Mouse (Mus musculus) MEL (cell line): Measurements from ENCODE around the gene Nrxn3. TPM values are rescaled to one million over a fixed set of nuclear protein-coding genes. Genes with fewer than 3 reads are reported as not detected.

ENCODE experiments used
- DNase-seq: peaks from one replicate; pipeline ENCODE4 v3.0.0; 2011; ENCODE audit warnings: low read depth, low spot score
- H3K27ac ChIP-seq: 2 replicates; pipeline ENCODE4 v1.5.1; 2012; ENCODE audit warnings: low read depth, mild to moderate bottlenecking, control low read depth, low read length, moderate library complexity; ENCODE audit not compliant: control insufficient read depth
- H3K27me3 ChIP-seq, 2 experiments: fragments of 150-350 bp in 1 of 2; sonication (generic) in 1 of 2; 2 replicates each; pipeline ENCODE4 v1.6.1; 2012; ENCODE audit warnings: low read length in 2 of 2, mild to moderate bottlenecking in 2 of 2, improper control_type of control experiment in 1 of 2, moderate library complexity in 1 of 2; ENCODE audit not compliant: insufficient read depth in 2 of 2, control insufficient read depth in 1 of 2
- H3K36me3 ChIP-seq, 2 experiments: 2 replicates each; pipeline ENCODE4 v1.6.1; 2012 to 2014; ENCODE audit warnings: low read length in 2 of 2, improper control_type of control experiment in 1 of 2, inconsistent platforms in 1 of 2, mild to moderate bottlenecking in 1 of 2; ENCODE audit not compliant: insufficient read depth in 2 of 2, control insufficient read depth in 1 of 2
- H3K4me1 ChIP-seq, 2 experiments: fragments of 150-350 bp in 1 of 2; sonication (generic) in 1 of 2; 2 replicates each; pipeline ENCODE4 v1.6.1; 2012; ENCODE audit warnings: low read length in 2 of 2, improper control_type of control experiment in 1 of 2, mild to moderate bottlenecking in 1 of 2; ENCODE audit not compliant: insufficient read depth in 2 of 2, control insufficient read depth in 1 of 2
- H3K4me3 ChIP-seq, 2 experiments: fragments of 150-350 bp in 1 of 2; sonication (generic) in 1 of 2; 2 replicates each; pipeline ENCODE4 v1.5.1; 2012; ENCODE audit warnings: low read depth in 2 of 2, low read length in 2 of 2, mild to moderate bottlenecking in 2 of 2, moderate library complexity in 2 of 2, control low read depth in 1 of 2, improper control_type of control experiment in 1 of 2; ENCODE audit not compliant: control insufficient read depth in 1 of 2, insufficient read depth in 1 of 2
- H3K79me2 ChIP-seq: 2 replicates; pipeline ENCODE4 v1.6.1; 2012; ENCODE audit warnings: mild to moderate bottlenecking, low read length, moderate library complexity; ENCODE audit not compliant: control insufficient read depth, poor library complexity, insufficient read depth
- H3K9ac ChIP-seq: 2 replicates; pipeline ENCODE4 v1.6.1; 2012; ENCODE audit warnings: low read depth, mild to moderate bottlenecking, control low read depth, low read length, moderate library complexity; ENCODE audit not compliant: control insufficient read depth, poor library complexity, severe bottlenecking
- H3K9me3 ChIP-seq: fragments of 150-350 bp; sonication (generic); replicated peaks from 2 replicates; pipeline ENCODE4 v1.6.1; 2012; ENCODE audit warnings: mild to moderate bottlenecking, low read length, improper control_type of control experiment, moderate library complexity; ENCODE audit not compliant: insufficient read depth
- BHLHE40 ChIP-seq: IDR thresholded peaks from 2 replicates; pipeline ENCODE4 v1.6.1; 2012; ENCODE audit warnings: low read depth, mild to moderate bottlenecking, inconsistent platforms, low read length, improper control_type of control experiment, borderline replicate concordance
- CHD2 ChIP-seq: IDR thresholded peaks from 2 replicates; pipeline ENCODE4 v1.6.1; 2011; ENCODE audit warnings: low read length, improper control_type of control experiment
- CTCF ChIP-seq, 3 experiments: IDR thresholded peaks in 2 of 3; conservative IDR thresholded peaks in 1 of 3; 2 replicates each; pipeline ENCODE4 v1.5.1; 2011 to 2012; ENCODE audit warnings: low read length in 3 of 3, low read depth in 2 of 3, mild to moderate bottlenecking in 2 of 3, improper control_type of control experiment in 1 of 3, inconsistent platforms in 1 of 3, mixed read lengths in 1 of 3, moderate library complexity in 1 of 3; ENCODE audit not compliant: control insufficient read depth in 1 of 3, insufficient read depth in 1 of 3, poor library complexity in 1 of 3, severe bottlenecking in 1 of 3
- ELF1 ChIP-seq: IDR thresholded peaks from 2 replicates; pipeline ENCODE4 v1.6.1; 2014; ENCODE audit warnings: low read depth, mild to moderate bottlenecking, inconsistent platforms, low read length, improper control_type of control experiment, moderate library complexity
- EP300 ChIP-seq, 2 experiments: IDR thresholded peaks; 2 replicates each; pipeline ENCODE4 v1.6.1; 2011; ENCODE audit warnings: improper control_type of control experiment in 2 of 2, low read length in 2 of 2, low read depth in 1 of 2, mild to moderate bottlenecking in 1 of 2
- GABPA ChIP-seq: IDR thresholded peaks from 2 replicates; pipeline ENCODE4 v1.6.1; 2012; ENCODE audit warnings: low read depth, mild to moderate bottlenecking, inconsistent platforms, low read length, improper control_type of control experiment, moderate library complexity
- HCFC1 ChIP-seq: IDR thresholded peaks from 2 replicates; pipeline ENCODE4 v1.6.1; 2012; ENCODE audit warnings: low read depth, mild to moderate bottlenecking, inconsistent platforms, low read length, improper control_type of control experiment, moderate library complexity
- MXI1 ChIP-seq: IDR thresholded peaks from 2 replicates; pipeline ENCODE4 v1.6.1; 2011; ENCODE audit warnings: mild to moderate bottlenecking, low read depth, low read length, improper control_type of control experiment
- MYB ChIP-seq: IDR thresholded peaks from 2 replicates; pipeline ENCODE4 v1.6.1; 2011; ENCODE audit warnings: mild to moderate bottlenecking, low read depth, low read length, improper control_type of control experiment
- NELFE ChIP-seq: IDR thresholded peaks from 2 replicates; pipeline ENCODE4 v1.6.1; 2011; ENCODE audit warnings: low read depth, low read length, improper control_type of control experiment
- NRF1 ChIP-seq: IDR thresholded peaks from 2 replicates; pipeline ENCODE4 v1.6.1; 2014; ENCODE audit warnings: low read depth, mild to moderate bottlenecking, inconsistent platforms, low read length, improper control_type of control experiment, moderate library complexity; ENCODE audit not compliant: poor library complexity, insufficient read depth, severe bottlenecking
- POLR2A ChIP-seq, 2 experiments: IDR thresholded peaks; 2 replicates each; pipeline ENCODE4 v1.6.1; 2011 to 2012; ENCODE audit warnings: low read length in 2 of 2, mild to moderate bottlenecking in 2 of 2, control low read depth in 1 of 2, improper control_type of control experiment in 1 of 2, low read depth in 1 of 2, moderate library complexity in 1 of 2; ENCODE audit not compliant: control insufficient read depth in 1 of 2, insufficient read depth in 1 of 2, poor library complexity in 1 of 2
- POLR2AphosphoS2 ChIP-seq: IDR thresholded peaks from 2 replicates; pipeline ENCODE4 v1.6.1; 2011; ENCODE audit warnings: low read length, improper control_type of control experiment
- RAD21 ChIP-seq: IDR thresholded peaks from 2 replicates; pipeline ENCODE4 v1.6.1; 2011; ENCODE audit warnings: mild to moderate bottlenecking, low read depth, low read length, improper control_type of control experiment
- RCOR1 ChIP-seq: IDR thresholded peaks from 2 replicates; pipeline ENCODE4 v1.6.1; 2012; ENCODE audit warnings: low read depth, mild to moderate bottlenecking, inconsistent platforms, low read length, improper control_type of control experiment
- SIN3A ChIP-seq: IDR thresholded peaks from 2 replicates; pipeline ENCODE4 v1.6.1; 2012; ENCODE audit warnings: low read length, improper control_type of control experiment, inconsistent platforms
- SMC3 ChIP-seq: IDR thresholded peaks from 2 replicates; pipeline ENCODE4 v1.6.1; 2011; ENCODE audit warnings: low read depth, low read length, improper control_type of control experiment
- TAL1 ChIP-seq: IDR thresholded peaks from 2 replicates; pipeline ENCODE4 v1.6.1; 2012; ENCODE audit warnings: mild to moderate bottlenecking, inconsistent platforms, low read length, moderate library complexity, mixed read lengths
- UBTF ChIP-seq: IDR thresholded peaks from 2 replicates; pipeline ENCODE4 v1.6.1; 2012; ENCODE audit warnings: low read depth, mild to moderate bottlenecking, inconsistent platforms, low read length, improper control_type of control experiment, moderate library complexity, borderline replicate concordance; ENCODE audit not compliant: insufficient read depth
- ZC3H11A ChIP-seq: IDR thresholded peaks from 2 replicates; pipeline ENCODE4 v1.6.1; 2012; ENCODE audit warnings: low read depth, mild to moderate bottlenecking, inconsistent platforms, low read length, improper control_type of control experiment
- polyA plus RNA-seq, 2 experiments: library from polyadenylated mRNA; stranded (reverse) in 1 of 2; unstranded in 1 of 2; fragments of >175 nt in 1 of 2; fragments of >200 nt in 1 of 2; gene quantifications; 2 replicates each; pipeline versions ENCODE4 v1.2.1 to v1.2.4; 2012; ENCODE audit warnings: low replicate concordance in 2 of 2, low read depth in 1 of 2; ENCODE audit not compliant: insufficient read length in 2 of 2, insufficient read depth in 1 of 2, missing spikeins in 1 of 2
- total RNA-seq: library from RNA; depleted of rRNA; stranded (reverse); fragments of 300-350 nt; gene quantifications from 2 replicates; pipeline ENCODE4 v1.2.3, GENCODE M21; 2012

Nrxn3 gene
- total and polyA plus RNA-seq, 3 experiments: not detected

DNA sequence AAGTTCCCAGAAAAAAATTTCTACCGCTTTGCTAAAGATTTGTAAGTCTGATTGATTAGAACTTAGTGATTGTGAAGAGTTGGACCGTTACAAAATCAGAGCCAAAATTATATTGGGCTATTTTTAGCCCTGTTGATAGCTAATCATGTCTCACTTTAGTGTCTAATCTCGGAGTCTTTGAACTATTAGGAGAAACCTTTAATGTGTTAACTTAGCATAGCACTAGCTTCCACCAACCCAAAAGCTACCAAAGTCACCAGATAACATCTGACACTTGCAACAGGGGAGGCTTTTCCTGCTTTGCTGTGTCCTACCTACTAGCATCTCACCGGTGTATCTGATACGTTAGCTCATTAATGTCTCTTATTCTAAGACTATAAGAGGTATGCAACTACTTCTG is 1333.6 kb downstream of the Nrxn3 start:
- Histone ChIP-seq H3K27ac (no peak overlapping the region), H3K27me3 (no peaks in the 10 kb centered on the region), H3K9me3 (no peaks in the 10 kb centered on the region), H3K36me3 (no peaks in the 10 kb centered on the region), H3K79me2 (no peaks in the 10 kb centered on the region), H3K4me3 (no peak overlapping the region), H3K4me1 (no peaks in the 10 kb centered on the region), H3K9ac (no peak overlapping the region)
- no peak for DNase-seq
- TF ChIP-seq BHLHE40: no peak
- TF ChIP-seq NRF1: no peak
- TF ChIP-seq SMC3: no peak
- TF ChIP-seq POLR2AphosphoS2: no peak
- TF ChIP-seq GABPA: no peak
- TF ChIP-seq RCOR1: no peak
- TF ChIP-seq MXI1: no peak
- TF ChIP-seq CHD2: no peak
- TF ChIP-seq UBTF: no peak
- no peak for TF ChIP-seq EP300 (IDR thresholded peaks at IDR 0.05; ENCODE audit: low read depth in 1 of 2, low read length in 2 of 2)
- TF ChIP-seq MYB: no peak
- TF ChIP-seq SIN3A: no peak
- TF ChIP-seq ZC3H11A: no peak
- TF ChIP-seq CTCF (IDR thresholded peaks at IDR 0.05 in 2 of 3, conservative IDR thresholded peaks at IDR 0.05 in 1 of 3; ENCODE audit: control insufficient read depth in 1 of 3, insufficient read depth in 1 of 3, low read depth in 2 of 3, low read length in 3 of 3, poor library complexity in 1 of 3, severe bottlenecking in 1 of 3): no peak
- no peak for TF ChIP-seq NELFE

DNA sequence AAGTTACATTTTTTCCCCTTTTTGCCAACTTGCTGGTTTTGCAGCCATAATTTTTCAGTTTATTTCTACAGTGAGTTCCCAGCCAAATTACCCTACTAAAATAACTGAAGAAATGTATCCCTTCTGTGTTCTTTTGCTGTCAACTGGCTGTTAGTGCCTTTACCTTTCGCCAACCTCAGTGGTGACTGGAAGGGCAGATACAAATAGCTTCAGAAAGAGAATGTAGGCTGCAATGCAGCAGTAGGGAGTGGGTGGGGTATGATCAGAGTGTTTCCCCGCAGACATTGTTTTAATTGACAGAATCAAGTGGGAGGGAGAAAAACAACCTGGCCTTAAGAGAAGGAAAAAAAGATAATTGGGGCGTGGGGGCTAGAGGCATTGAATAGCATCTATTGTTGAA is 1337.1 kb downstream of the Nrxn3 start:
- no peak overlapping the region for H3K9ac ChIP-seq
- H3K27me3 ChIP-seq: no peaks in the 10 kb centered on the region
- no peaks in the 10 kb centered on the region for H3K36me3 ChIP-seq
- no peak for DNase-seq
- TF ChIP-seq POLR2A (IDR thresholded peaks at IDR 0.05; ENCODE audit: control insufficient read depth in 1 of 2, insufficient read depth in 1 of 2, low read depth in 1 of 2, low read length in 2 of 2, poor library complexity in 1 of 2): no peak
- TF ChIP-seq ELF1: no peak
- TF ChIP-seq BHLHE40: no peak
- H3K27ac ChIP-seq: no peak overlapping the region
- H3K9me3 ChIP-seq: no peaks in the 10 kb centered on the region
- H3K4me3 ChIP-seq: no peak overlapping the region
- H3K4me1 ChIP-seq: no peaks in the 10 kb centered on the region
- H3K79me2 ChIP-seq: no peaks in the 10 kb centered on the region

DNA sequence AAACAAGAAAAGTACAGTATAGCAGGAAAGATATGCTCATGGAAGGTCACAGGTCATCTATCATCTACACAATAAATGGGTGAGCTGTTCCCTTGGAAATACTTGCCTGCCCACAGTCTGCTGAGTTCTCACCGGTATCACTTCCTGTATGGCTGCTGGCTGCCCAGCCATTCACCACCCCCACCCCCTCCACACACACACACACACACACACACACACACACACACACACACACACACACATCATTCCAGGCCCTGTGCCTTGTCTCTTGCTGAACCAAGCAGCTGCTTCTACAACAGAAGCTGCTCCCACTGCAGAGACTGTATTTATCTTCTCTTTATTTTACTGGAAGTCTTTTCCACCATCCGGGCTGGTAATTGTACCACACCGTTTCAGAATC is 1338.6 kb downstream of the Nrxn3 start:
- no peak for DNase-seq
- H3K27me3 ChIP-seq: no peaks in the 10 kb centered on the region
- H3K9me3 ChIP-seq: no peaks in the 10 kb centered on the region
- H3K9ac ChIP-seq: no peak overlapping the region
- H3K36me3 ChIP-seq: no peaks in the 10 kb centered on the region
- no peaks in the 10 kb centered on the region for H3K4me1 ChIP-seq
- H3K4me3 ChIP-seq: no peak overlapping the region
- H3K79me2 ChIP-seq: no peaks in the 10 kb centered on the region
- H3K27ac ChIP-seq: no peak overlapping the region
- no peak for TF ChIP-seq RAD21
- TF ChIP-seq HCFC1: no peak
- TF ChIP-seq TAL1: no peak
- no peak for TF ChIP-seq MYB
